Mouse (Mus musculus): Measurements from ENCODE around the gene Micall2.

Micall2 gene

GRCm38 (mm10) chr5:139681832-139682630, 54.1 kb downstream of the Micall2 start:
- DNase-seq, result no peak

GRCm38 (mm10) chr5:139675707-139675967, 60.5 kb downstream of the Micall2 start:
- DNase-seq, result no peak

- DNase-seq, result no peak
Measured at GRCm38 (mm10) chr5:139674940-139675706, 61.0 kb downstream of the Micall2 start.

GRCm38 (mm10) chr5:139669380-139669779, 66.8 kb downstream of the Micall2 start:
- no peak for DNase-seq

- DNase-seq, result peak in 1 of 2 experiments; percentile 31
Measured at GRCm38 (mm10) chr5:139668494-139668893, 67.6 kb downstream of the Micall2 start.

GRCm38 (mm10) chr5:139666496-139666895, 69.6 kb downstream of the Micall2 start:
- no peak for DNase-seq

GRCm38 (mm10) chr5:139665375-139665774, 70.8 kb downstream of the Micall2 start:
- DNase-seq, result no peak

- DNase-seq, result no peak
Measured at GRCm38 (mm10) chr5:139661713-139662112, 74.4 kb downstream of the Micall2 start.

- no peak for DNase-seq
Measured at GRCm38 (mm10) chr5:139659307-139659706, 76.8 kb downstream of the Micall2 start.

- no peak for DNase-seq
Measured at GRCm38 (mm10) chr5:139658865-139659264, 77.3 kb downstream of the Micall2 start.

- DNase-seq, result no peak
Measured at GRCm38 (mm10) chr5:139657959-139658602, 78.1 kb downstream of the Micall2 start.

Data from spleen, adult 18-20 months (tissue).